Mouse (Mus musculus): Measurements from ENCODE around the gene Prss38. TPM values are rescaled to one million over a fixed set of nuclear protein-coding genes. Genes with fewer than 3 reads are reported as not detected.

Gene Prss38
- polyA plus RNA-seq, 1 experiment from 2014 or later, result not detected

DNA sequence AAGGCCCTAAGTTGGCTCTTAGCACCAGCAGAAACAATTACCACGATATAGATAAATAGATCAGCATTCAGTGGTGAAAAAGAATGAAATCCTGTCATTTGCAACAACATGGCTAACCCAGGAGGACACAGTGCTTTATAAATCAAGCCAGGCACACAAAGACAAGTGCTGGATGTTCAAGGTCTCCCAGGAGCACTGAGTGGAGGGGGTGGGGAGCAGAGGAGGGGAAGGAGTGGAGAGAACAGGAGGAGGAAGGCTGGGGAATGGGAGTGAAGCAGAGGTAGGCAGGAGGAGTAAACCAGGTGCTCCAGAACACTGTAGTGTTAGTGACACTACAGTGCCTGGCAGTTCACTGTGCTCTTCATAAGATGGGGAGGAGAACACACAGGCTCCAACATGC lies 30.3 kb upstream of the Prss38 start:
- Histone ChIP-seq H3K9ac (ENCODE audit: low read length) (no peak overlapping the region), H3K27me3 (ENCODE audit: control insufficient read depth, insufficient read depth, low read length) (no peaks in the 10 kb centered on the region), H3K36me3 (ENCODE audit: control insufficient read depth, insufficient read depth, low read length) (peaks cover 3% of the 10 kb centered on the region; the same call in 1 of the 2 replicates), H3K9me3 (ENCODE audit: control insufficient read depth, low read length) (no peaks in the 10 kb centered on the region), H3K4me3 (ENCODE audit: low read depth, low read length) (no peak overlapping the region), H3K27ac (replicated peaks; ENCODE audit: low read depth, low read length) (no peak overlapping the region), H3K4me2 (ENCODE audit: low read depth, severe bottlenecking) (no peak overlapping the region), H3K4me1 (ENCODE audit: control insufficient read depth, insufficient read depth, low read length) (no peaks in the 10 kb centered on the region)
- ATAC-seq (ENCODE audit: insufficient number of reproducible peaks, low FRiP score, low TSS enrichment, low read depth) (no peak), DNase-seq (ENCODE audit: low spot score) (no peak)
- 80% methylated on average over 1 of the region's 1 CpGs for WGBS

DNA sequence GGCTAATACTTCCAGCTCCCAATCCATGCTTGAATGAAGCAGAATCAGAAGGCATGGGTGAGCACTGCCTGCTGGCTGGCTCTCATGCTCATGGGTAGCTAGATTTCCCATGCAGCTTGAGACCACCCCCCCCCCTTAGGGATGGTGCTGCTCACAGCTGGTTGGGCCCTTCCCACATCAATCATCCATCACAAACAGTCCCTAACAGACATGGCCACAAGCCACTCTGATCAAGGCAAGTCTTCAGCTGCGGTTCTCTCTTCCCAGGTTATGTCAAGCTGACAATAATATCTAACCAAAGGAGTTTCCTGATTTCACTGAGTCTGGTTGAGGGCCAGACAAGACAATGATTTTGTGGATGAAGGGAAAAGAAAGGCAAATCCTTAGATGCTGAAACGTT lies 25.4 kb upstream of the Prss38 start:
- Histone ChIP-seq H3K4me2 (ENCODE audit: low read depth, severe bottlenecking) (no peak overlapping the region), H3K27me3 (ENCODE audit: control insufficient read depth, insufficient read depth, low read length) (no peaks in the 10 kb centered on the region; the same call in 1 of the 2 replicates), H3K9ac (ENCODE audit: low read length) (no peak overlapping the region), H3K4me3 (ENCODE audit: low read depth, low read length) (no peak overlapping the region), H3K9me3 (ENCODE audit: control insufficient read depth, low read length) (no peaks in the 10 kb centered on the region), H3K36me3 (ENCODE audit: control insufficient read depth, insufficient read depth, low read length) (no peaks in the 10 kb centered on the region; the same call in 1 of the 2 replicates), H3K4me1 (ENCODE audit: control insufficient read depth, insufficient read depth, low read length) (peaks cover 6% of the 10 kb centered on the region), H3K27ac (replicated peaks; ENCODE audit: low read depth, low read length) (no peak overlapping the region)
- no peak for DNase-seq (ENCODE audit: low spot score)
- WGBS, result 76% methylated on average over 2 of the region's 2 CpGs
- no peak for ATAC-seq (ENCODE audit: insufficient number of reproducible peaks, low FRiP score, low TSS enrichment, low read depth)

DNA sequence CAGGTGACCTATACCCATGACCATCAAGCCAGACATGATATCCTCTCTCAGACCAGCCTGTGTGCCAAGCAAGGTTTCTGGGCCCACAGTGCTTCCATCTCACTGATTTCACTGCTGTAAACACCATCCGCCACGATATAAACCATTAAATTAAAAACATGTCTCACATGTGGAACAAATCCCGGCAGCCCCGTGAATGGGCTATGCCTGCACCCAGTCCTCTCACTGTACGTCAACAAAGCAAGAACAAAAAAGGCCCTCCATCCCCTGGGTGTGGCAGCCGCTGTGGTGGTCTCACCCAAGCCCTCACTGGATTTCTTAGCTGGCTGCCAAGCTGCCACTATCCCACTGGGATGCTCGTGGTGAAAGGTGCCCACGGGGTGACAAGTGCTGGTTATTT lies 24.4 kb upstream of the Prss38 start:
- H3K4me2 ChIP-seq (ENCODE audit: low read depth, severe bottlenecking), result no peak overlapping the region
- DNase-seq (ENCODE audit: low spot score), result peak; percentile 30
- no peak overlapping the region for H3K4me3 ChIP-seq (ENCODE audit: low read depth, low read length)
- H3K4me1 ChIP-seq (ENCODE audit: control insufficient read depth, insufficient read depth, low read length), result peaks cover 6% of the 10 kb centered on the region
- H3K27ac ChIP-seq (replicated peaks; ENCODE audit: low read depth, low read length), result peak overlapping the region; percentile 33; the same call in 1 of the 2 replicates
- no peaks in the 10 kb centered on the region; the same call in 1 of the 2 replicates for H3K27me3 ChIP-seq (ENCODE audit: control insufficient read depth, insufficient read depth, low read length)
- 49% methylated on average over 8 of the region's 8 CpGs for WGBS
- no peak for ATAC-seq (ENCODE audit: insufficient number of reproducible peaks, low FRiP score, low TSS enrichment, low read depth)
- no peaks in the 10 kb centered on the region; the same call in 1 of the 2 replicates for H3K36me3 ChIP-seq (ENCODE audit: control insufficient read depth, insufficient read depth, low read length)
- no peak overlapping the region for H3K9ac ChIP-seq (ENCODE audit: low read length)
- H3K9me3 ChIP-seq (ENCODE audit: control insufficient read depth, low read length), result no peaks in the 10 kb centered on the region

DNA sequence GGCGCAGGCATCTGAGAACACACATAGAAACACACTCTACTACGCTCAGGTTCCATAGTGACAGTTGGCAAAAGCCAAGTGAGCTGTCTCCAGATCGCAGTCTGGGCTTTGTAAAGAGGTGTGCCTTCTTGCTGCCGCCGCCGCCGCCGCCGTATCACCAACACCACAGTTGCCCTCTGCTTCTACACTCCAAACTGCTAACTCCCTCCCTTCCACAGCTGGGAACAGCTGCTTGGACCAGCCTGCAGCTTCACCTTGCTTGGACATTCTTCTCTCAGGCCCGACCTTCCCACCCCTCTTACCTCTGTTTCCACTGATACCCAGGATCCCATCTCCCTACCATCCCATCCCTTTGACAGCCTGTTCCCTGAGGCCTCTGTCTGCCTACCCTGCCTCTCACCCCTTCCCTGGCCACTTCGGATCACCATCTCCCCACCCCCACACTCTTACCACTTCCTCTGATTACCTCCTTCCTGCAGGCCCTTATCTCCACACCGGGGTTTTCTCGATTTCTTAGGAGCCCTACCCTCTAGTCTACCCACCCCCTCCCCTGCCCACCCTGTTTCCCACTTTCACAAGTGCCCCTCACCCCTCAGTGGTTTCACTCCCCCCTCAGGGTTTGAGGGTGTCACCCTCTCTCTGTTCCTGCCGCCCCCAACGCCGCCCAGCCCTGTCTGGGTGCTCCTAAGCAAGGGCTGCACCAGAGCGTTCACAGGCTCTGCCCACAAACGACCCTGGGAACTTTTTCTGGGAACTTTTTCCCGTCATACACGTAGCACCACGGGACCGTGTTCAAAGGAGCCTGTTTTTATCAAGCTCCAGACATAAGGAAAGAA lies 22.3 kb upstream of the Prss38 start:
- Histone ChIP-seq H3K9ac (ENCODE audit: low read length) (no peak overlapping the region), H3K27ac (replicated peaks; ENCODE audit: low read depth, low read length) (no peak overlapping the region), H3K36me3 (ENCODE audit: control insufficient read depth, insufficient read depth, low read length) (no peaks in the 10 kb centered on the region; the same call in 1 of the 2 replicates), H3K4me1 (ENCODE audit: control insufficient read depth, insufficient read depth, low read length) (peaks cover 6% of the 10 kb centered on the region), H3K27me3 (ENCODE audit: control insufficient read depth, insufficient read depth, low read length) (no peaks in the 10 kb centered on the region; the same call in 1 of the 2 replicates), H3K9me3 (ENCODE audit: control insufficient read depth, low read length) (no peaks in the 10 kb centered on the region), H3K4me2 (ENCODE audit: low read depth, severe bottlenecking) (no peak overlapping the region), H3K4me3 (ENCODE audit: low read depth, low read length) (no peak overlapping the region)
- ATAC-seq (ENCODE audit: insufficient number of reproducible peaks, low FRiP score, low TSS enrichment, low read depth) (no peak), DNase-seq (ENCODE audit: low spot score) (no peak)
- 47% methylated on average over 22 of the region's 22 CpGs for WGBS

DNA sequence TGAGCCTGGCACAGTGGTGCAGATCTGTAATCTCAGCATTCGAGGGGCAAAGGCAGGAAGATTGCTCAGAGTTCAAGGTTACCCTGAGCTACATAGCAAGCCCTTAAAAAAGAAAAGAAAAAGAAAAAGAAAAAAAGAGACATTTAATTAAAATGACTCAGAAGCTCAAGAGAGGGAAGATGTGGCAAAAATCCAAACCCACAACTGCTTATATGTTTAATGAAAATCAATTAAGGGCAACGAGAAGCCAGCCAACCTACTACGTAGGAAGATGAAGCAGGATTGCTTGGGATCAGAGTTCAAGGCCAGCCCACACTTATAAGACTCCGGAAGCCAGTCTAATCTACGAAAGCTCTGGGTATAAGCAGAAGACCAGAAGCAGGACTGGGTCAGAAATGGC lies 19.0 kb upstream of the Prss38 start:
- Histone ChIP-seq H3K4me3 (ENCODE audit: low read depth, low read length) (no peak overlapping the region), H3K27ac (replicated peaks; ENCODE audit: low read depth, low read length) (no peak overlapping the region), H3K36me3 (ENCODE audit: control insufficient read depth, insufficient read depth, low read length) (no peaks in the 10 kb centered on the region), H3K27me3 (ENCODE audit: control insufficient read depth, insufficient read depth, low read length) (no peaks in the 10 kb centered on the region; the same call in 1 of the 2 replicates), H3K9ac (ENCODE audit: low read length) (no peak overlapping the region), H3K4me2 (ENCODE audit: low read depth, severe bottlenecking) (no peak overlapping the region), H3K9me3 (ENCODE audit: control insufficient read depth, low read length) (no peaks in the 10 kb centered on the region), H3K4me1 (ENCODE audit: control insufficient read depth, insufficient read depth, low read length) (peaks cover 3% of the 10 kb centered on the region)
- DNase-seq (ENCODE audit: low spot score), result no peak
- WGBS, result 90% methylated on average over 5 of the region's 5 CpGs
- no peak for ATAC-seq (ENCODE audit: insufficient number of reproducible peaks, low FRiP score, low TSS enrichment, low read depth)

DNA sequence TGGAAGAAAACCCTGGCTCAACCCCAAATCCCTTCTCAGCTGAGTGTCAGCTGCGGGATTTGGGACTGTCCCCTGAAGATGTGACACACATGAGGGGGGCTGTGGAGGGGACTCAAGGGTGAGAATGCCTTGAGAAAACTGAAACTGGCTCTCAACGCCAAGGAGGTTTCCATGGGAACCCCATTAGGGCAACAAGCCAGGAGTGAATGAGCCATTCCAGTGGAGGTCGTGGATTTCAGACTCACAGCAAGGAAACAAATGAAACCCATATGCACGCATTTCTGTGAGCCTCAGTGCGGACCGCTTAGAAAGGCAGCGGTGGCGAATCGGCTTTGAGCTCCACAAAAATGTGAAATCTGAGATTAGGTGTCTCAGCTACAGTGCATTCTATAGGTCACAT lies 18.1 kb upstream of the Prss38 start:
- peak; percentile 81 for DNase-seq (ENCODE audit: low spot score)
- peak overlapping the region; percentile 30 for H3K27ac ChIP-seq (replicated peaks; ENCODE audit: low read depth, low read length)
- no peak overlapping the region for H3K4me3 ChIP-seq (ENCODE audit: low read depth, low read length)
- H3K9ac ChIP-seq (ENCODE audit: low read length), result no peak overlapping the region
- WGBS, result 15% methylated on average over 9 of the region's 9 CpGs
- no peaks in the 10 kb centered on the region; the same call in 1 of the 2 replicates for H3K27me3 ChIP-seq (ENCODE audit: control insufficient read depth, insufficient read depth, low read length)
- peaks cover 3% of the 10 kb centered on the region; the same call in 1 of the 2 replicates for H3K4me1 ChIP-seq (ENCODE audit: control insufficient read depth, insufficient read depth, low read length)
- no peaks in the 10 kb centered on the region for H3K36me3 ChIP-seq (ENCODE audit: control insufficient read depth, insufficient read depth, low read length)
- no peak overlapping the region for H3K4me2 ChIP-seq (ENCODE audit: low read depth, severe bottlenecking)
- peak; percentile 71 for ATAC-seq (ENCODE audit: insufficient number of reproducible peaks, low FRiP score, low TSS enrichment, low read depth)
- no peaks in the 10 kb centered on the region for H3K9me3 ChIP-seq (ENCODE audit: control insufficient read depth, low read length)

DNA sequence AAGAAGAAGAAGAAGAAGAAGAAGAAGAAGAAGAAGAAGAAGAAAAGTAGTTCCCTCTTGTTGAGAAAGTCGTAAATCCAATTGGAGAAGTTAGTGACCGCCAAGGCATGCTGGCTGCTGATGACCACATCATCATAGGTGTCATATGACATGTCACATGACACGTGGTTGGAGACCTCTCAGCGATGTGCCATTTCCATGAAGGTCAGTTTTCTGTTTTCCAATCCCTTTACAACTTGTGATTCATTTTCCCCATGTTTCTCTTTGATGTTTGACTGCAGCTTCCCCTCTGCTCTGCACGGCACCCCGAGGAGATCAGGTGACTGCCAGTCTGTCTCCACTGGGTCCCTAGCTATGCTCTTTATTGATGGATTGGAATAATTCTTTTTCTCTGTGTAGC lies 16.8 kb upstream of the Prss38 start:
- Histone ChIP-seq H3K9ac (ENCODE audit: low read length) (no peak overlapping the region), H3K4me1 (ENCODE audit: control insufficient read depth, insufficient read depth, low read length) (peaks cover 7% of the 10 kb centered on the region), H3K27ac (replicated peaks; ENCODE audit: low read depth, low read length) (no peak overlapping the region), H3K4me3 (ENCODE audit: low read depth, low read length) (no peak overlapping the region), H3K9me3 (ENCODE audit: control insufficient read depth, low read length) (no peaks in the 10 kb centered on the region), H3K27me3 (ENCODE audit: control insufficient read depth, insufficient read depth, low read length) (no peaks in the 10 kb centered on the region; the same call in 1 of the 2 replicates), H3K36me3 (ENCODE audit: control insufficient read depth, insufficient read depth, low read length) (no peaks in the 10 kb centered on the region), H3K4me2 (ENCODE audit: low read depth, severe bottlenecking) (no peak overlapping the region)
- 51% methylated on average over 6 of the region's 6 CpGs for WGBS
- DNase-seq (ENCODE audit: low spot score) (no peak), ATAC-seq (ENCODE audit: insufficient number of reproducible peaks, low FRiP score, low TSS enrichment, low read depth) (no peak)

DNA sequence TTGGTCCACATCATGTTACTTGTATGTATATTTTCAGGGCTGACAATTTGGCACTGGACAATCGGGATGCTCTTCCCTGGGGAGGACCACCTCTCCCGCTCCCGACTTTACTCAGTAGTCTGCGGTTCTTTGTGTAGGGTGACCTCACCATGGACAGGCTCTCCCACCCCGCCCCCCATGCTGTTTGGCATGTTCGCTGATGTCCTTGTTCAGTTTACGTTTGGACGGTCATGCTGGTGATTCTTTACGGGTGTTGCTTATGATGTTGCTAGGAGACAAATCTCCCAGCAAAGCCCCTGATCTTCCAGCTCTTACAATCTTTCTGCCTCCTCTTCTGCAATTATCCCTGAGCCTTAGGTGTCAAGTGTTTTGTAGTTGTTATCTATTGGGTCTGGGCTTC lies 15.0 kb upstream of the Prss38 start:
- Histone ChIP-seq H3K36me3 (ENCODE audit: control insufficient read depth, insufficient read depth, low read length) (no peaks in the 10 kb centered on the region), H3K27me3 (ENCODE audit: control insufficient read depth, insufficient read depth, low read length) (no peaks in the 10 kb centered on the region), H3K4me1 (ENCODE audit: control insufficient read depth, insufficient read depth, low read length) (peaks cover 12% of the 10 kb centered on the region), H3K4me2 (ENCODE audit: low read depth, severe bottlenecking) (no peak overlapping the region), H3K9ac (ENCODE audit: low read length) (no peak overlapping the region), H3K27ac (replicated peaks; ENCODE audit: low read depth, low read length) (no peak overlapping the region), H3K9me3 (ENCODE audit: control insufficient read depth, low read length) (no peaks in the 10 kb centered on the region), H3K4me3 (ENCODE audit: low read depth, low read length) (no peak overlapping the region)
- DNase-seq (ENCODE audit: low spot score), result no peak
- 64% methylated on average over 9 of the region's 9 CpGs for WGBS
- no peak for ATAC-seq (ENCODE audit: insufficient number of reproducible peaks, low FRiP score, low TSS enrichment, low read depth)

All from limb, embryonic 11.5 days (tissue).